Mouse (Mus musculus) lung, embryonic 14.5 days (tissue): ENCODE measurements around the gene Enox1. TPM values are rescaled to one million over a fixed set of nuclear protein-coding genes. Genes with fewer than 3 reads are reported as not detected.

Experiments used
- ATAC-seq: fragments of 200-750 bp; cut with Nextera tagmentation; 2 replicates; pipeline ENCODE4 v1.8.0; 2017; ENCODE audit warnings: mild to moderate bottlenecking, moderate TSS enrichment, moderate library complexity; ENCODE audit not compliant: insufficient read depth
- DNase-seq: peaks from one replicate; pipeline ENCODE4 v3.0.0-alpha.2; 2015
- H3K27ac ChIP-seq: fragments of 300-500 bp; sonication (generic); 2 replicates; pipeline ENCODE4 v1.5.1; 2014; ENCODE audit warnings: low read depth, mild to moderate bottlenecking, moderate library complexity
- H3K27me3 ChIP-seq: fragments of 300-500 bp; sonication (generic); 2 replicates; pipeline ENCODE4 v1.6.1; 2014; ENCODE audit warnings: low read length, control low read depth; ENCODE audit not compliant: insufficient read depth
- H3K36me3 ChIP-seq: fragments of 300-500 bp; sonication (generic); 2 replicates; pipeline ENCODE4 v1.6.1; 2014; ENCODE audit warnings: control low read depth; ENCODE audit not compliant: insufficient read depth
- H3K4me1 ChIP-seq: fragments of 300-500 bp; sonication (generic); 2 replicates; pipeline ENCODE4 v1.6.1; 2014; ENCODE audit warnings: antibody characterized with exemption, control low read depth; ENCODE audit not compliant: insufficient read depth
- H3K4me2 ChIP-seq: fragments of 300-500 bp; sonication (generic); 2 replicates; pipeline ENCODE4 v1.6.1; 2014; ENCODE audit warnings: mild to moderate bottlenecking
- H3K4me3 ChIP-seq: fragments of 300-500 bp; sonication (generic); 2 replicates; pipeline ENCODE4 v1.5.1; 2014; ENCODE audit warnings: low read depth, low read length
- H3K9ac ChIP-seq: fragments of 300-500 bp; sonication (generic); 2 replicates; pipeline ENCODE4 v1.6.1; 2014
- H3K9me3 ChIP-seq: fragments of 300-500 bp; sonication (generic); 2 replicates; pipeline ENCODE4 v1.6.1; 2016; ENCODE audit warnings: low read depth, low read length, control low read depth
- CTCF ChIP-seq: IDR thresholded peaks from 2 replicates; pipeline ENCODE4 v1.5.1; 2016; ENCODE audit warnings: antibody characterized with exemption, low read depth
- WGBS: fragments of 180-500 bp; shearing (Covaris S2); extraction: QIAGEN DNeasy Blood & Tissue Kit; methylation state at CpG from one replicate; pipeline ENCODE4 v1.1.7; 2014; 5-methylcytosine and 5-hydroxymethylcytosine counted together
- polyA plus RNA-seq: library from polyadenylated mRNA; unstranded; fragments of >200 nt; fragmentation: Nextera tagmentation; extraction: Ambion mirVana; gene quantifications from 2 replicates; pipeline ENCODE4 v1.2.1, GENCODE M21; 2014

Enox1 gene
- polyA plus RNA-seq, 1 experiment from 2014 or later, result 2.8 TPM

DNA sequence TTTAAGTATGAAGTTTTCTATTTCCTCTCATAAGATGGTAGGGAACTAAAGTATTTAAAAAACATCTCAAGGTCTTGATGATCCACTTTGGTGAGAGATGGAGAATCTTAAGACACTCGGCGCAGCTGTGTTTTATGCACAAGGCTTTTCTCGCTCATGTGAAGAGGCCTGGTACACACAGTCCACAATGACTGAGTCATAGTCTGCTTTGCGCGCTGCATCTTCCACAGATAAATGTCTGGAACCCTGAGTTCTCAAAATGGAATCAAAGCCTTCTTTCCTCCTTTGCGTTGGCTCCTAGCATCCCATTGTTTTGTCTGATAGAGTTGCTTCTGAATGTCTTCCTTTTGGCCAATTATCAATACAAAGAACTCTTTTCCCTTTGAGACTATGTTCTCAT is 119.0 kb downstream of the Enox1 start:
- H3K4me1 ChIP-seq, result no peaks in the 10 kb centered on the region
- TF ChIP-seq CTCF, result no peak
- H3K9ac ChIP-seq, result no peak overlapping the region
- WGBS, result 93% methylated on average over 6 of the region's 6 CpGs
- no peak overlapping the region for H3K4me3 ChIP-seq
- no peaks in the 10 kb centered on the region for H3K36me3 ChIP-seq
- DNase-seq (no peak), ATAC-seq (no peak)
- no peaks in the 10 kb centered on the region for H3K9me3 ChIP-seq
- H3K4me2 ChIP-seq, result no peak overlapping the region
- no peak overlapping the region for H3K27ac ChIP-seq
- no peaks in the 10 kb centered on the region for H3K27me3 ChIP-seq

DNA sequence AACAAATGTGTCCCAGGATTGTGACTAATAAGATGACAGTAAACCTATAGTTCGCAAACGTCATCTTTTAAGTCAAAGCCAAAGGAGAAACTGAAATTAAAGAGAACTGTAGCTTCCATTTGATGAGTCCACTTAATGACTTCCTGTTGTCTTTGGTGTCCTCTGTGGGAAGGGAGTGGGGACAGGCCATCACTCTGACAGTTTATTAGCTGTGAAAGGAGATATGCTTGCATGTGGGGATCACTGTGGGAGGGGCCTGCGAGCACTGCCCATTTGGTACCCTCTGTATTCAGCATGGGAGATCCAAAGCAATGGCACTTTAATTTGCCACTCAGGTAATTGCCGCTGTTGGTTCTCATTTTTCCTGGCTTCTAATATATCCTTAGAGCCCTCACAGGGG is 122.6 kb downstream of the Enox1 start:
- Histone ChIP-seq H3K4me3 (no peak overlapping the region), H3K9ac (no peak overlapping the region), H3K9me3 (no peaks in the 10 kb centered on the region), H3K27ac (no peak overlapping the region), H3K4me2 (no peak overlapping the region), H3K4me1 (no peaks in the 10 kb centered on the region), H3K27me3 (no peaks in the 10 kb centered on the region), H3K36me3 (no peaks in the 10 kb centered on the region)
- TF ChIP-seq CTCF, result no peak
- no peak for DNase-seq
- 61% methylated on average over 4 of the region's 4 CpGs for WGBS
- no peak for ATAC-seq

DNA sequence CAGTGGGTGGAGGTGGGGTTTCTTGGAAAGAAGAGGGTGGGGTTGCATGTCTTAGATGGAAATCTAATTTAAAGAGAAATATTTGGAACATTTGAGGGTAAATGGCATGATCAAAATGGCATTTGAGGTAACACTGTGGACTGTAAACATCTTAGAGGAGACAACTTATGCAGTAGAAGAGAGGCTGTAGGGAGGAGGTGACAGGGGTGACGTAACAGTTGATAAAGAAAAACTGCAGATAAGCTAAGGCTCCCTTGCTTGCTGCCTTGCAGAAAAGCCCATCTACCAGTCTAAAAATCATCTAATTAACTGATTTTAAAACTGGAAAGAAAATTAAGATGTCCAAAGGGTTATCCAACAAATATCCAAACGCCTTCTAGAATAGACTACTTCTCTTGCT is 123.9 kb downstream of the Enox1 start:
- no peaks in the 10 kb centered on the region for H3K9me3 ChIP-seq
- H3K27ac ChIP-seq, result no peak overlapping the region
- ATAC-seq, result no peak
- TF ChIP-seq CTCF, result no peak
- no peaks in the 10 kb centered on the region for H3K27me3 ChIP-seq
- no peaks in the 10 kb centered on the region for H3K36me3 ChIP-seq
- WGBS, result 67% methylated on average over 2 of the region's 2 CpGs
- DNase-seq, result no peak
- H3K9ac ChIP-seq, result no peak overlapping the region
- H3K4me3 ChIP-seq, result no peak overlapping the region
- no peaks in the 10 kb centered on the region for H3K4me1 ChIP-seq
- no peak overlapping the region for H3K4me2 ChIP-seq

DNA sequence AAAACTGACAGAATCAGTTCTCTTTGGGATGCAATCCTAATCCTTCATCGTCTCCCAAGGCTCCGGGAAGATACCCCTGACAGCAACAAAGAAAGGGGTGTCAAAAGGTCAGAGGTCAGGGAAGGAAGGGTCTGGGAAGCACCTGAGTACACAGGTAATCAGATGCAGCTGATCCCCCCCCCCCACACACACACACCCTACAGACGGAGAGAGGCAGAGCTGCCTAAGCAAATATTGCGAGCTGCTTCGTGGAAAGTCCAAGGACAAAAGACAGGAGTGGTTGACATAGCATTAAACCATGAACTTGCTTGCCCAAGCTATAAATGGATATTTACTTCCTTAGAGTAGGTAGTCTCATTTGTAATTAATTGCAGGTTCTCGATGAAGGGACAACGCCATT is 124.3 kb downstream of the Enox1 start:
- ATAC-seq, result no peak
- Histone ChIP-seq H3K9me3 (no peaks in the 10 kb centered on the region), H3K27ac (no peak overlapping the region), H3K36me3 (no peaks in the 10 kb centered on the region), H3K9ac (no peak overlapping the region), H3K4me2 (no peak overlapping the region), H3K4me1 (no peaks in the 10 kb centered on the region), H3K4me3 (no peak overlapping the region), H3K27me3 (no peaks in the 10 kb centered on the region)
- 53% methylated on average over 7 of the region's 7 CpGs for WGBS
- TF ChIP-seq CTCF, result no peak
- no peak for DNase-seq

DNA sequence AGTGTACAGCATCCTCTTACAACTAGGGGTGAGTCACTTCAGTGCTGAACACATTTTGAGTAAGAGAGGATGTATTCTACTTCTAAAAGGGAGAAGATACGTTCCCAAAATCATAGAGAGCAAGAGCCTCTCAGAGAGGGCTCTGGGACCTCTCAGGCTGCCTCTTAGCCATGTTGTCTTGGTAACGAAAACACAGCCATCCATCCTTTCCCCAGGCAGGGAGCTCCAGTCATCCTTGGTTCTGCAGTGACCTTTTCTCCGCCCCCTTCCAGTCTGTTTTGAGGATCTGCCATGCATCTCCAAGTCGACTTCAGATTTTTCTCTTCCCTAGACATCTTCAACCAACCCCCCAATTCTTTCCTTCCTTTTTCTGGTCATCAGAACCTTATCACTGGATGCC is 127.4 kb downstream of the Enox1 start:
- Histone ChIP-seq H3K36me3 (no peaks in the 10 kb centered on the region), H3K27ac (no peak overlapping the region), H3K4me1 (no peaks in the 10 kb centered on the region), H3K4me2 (no peak overlapping the region), H3K9me3 (no peaks in the 10 kb centered on the region), H3K4me3 (no peak overlapping the region), H3K9ac (no peak overlapping the region), H3K27me3 (no peaks in the 10 kb centered on the region)
- 53% methylated on average over 4 of the region's 4 CpGs for WGBS
- ATAC-seq (no peak), DNase-seq (no peak)
- TF ChIP-seq CTCF, result no peak

DNA sequence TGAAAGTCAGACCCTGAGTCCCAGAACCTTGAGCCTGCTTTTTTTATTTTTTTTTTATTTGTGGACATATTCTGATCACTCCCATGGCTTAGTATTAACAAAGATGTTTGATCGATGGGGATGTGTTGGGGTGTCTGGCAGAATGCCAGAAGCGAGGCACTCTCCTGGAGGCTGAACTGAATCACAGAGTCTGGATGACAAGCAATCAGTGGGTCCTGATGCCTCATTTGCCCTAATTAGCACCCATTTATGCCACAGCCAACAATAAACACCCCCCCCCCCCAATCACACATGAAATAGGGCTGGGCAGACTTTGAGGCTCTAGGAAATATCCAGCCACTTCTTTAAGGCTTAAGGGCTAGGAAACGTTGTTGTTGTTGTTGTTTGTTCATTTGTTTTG is 128.9 kb downstream of the Enox1 start:
- ATAC-seq, result no peak
- H3K4me3 ChIP-seq, result no peak overlapping the region
- WGBS, result 72% methylated on average over 3 of the region's 3 CpGs
- TF ChIP-seq CTCF, result no peak
- no peaks in the 10 kb centered on the region for H3K9me3 ChIP-seq
- H3K4me2 ChIP-seq, result no peak overlapping the region
- H3K27me3 ChIP-seq, result no peaks in the 10 kb centered on the region
- H3K9ac ChIP-seq, result no peak overlapping the region
- no peak for DNase-seq
- H3K36me3 ChIP-seq, result no peaks in the 10 kb centered on the region
- H3K4me1 ChIP-seq, result no peaks in the 10 kb centered on the region
- no peak overlapping the region for H3K27ac ChIP-seq

DNA sequence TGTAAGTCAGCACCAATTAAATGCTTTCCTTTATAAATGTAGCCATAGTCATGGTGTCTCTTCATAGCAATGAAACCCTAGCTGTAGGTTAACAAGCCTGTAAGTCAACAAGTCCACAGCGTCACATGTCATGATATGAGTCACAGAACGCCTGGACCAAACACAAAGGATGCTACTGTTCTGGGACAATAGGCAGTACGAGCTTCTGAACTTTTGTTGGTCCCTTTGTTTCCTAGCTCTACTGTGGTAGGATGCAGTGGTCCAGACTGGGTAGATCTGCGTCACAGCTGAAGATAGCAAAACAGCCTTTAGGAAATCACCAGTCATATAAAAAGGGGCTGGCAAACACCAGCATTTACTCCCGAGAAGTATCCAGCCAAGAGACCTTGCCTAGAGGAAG is 135.2 kb downstream of the Enox1 start:
- TF ChIP-seq CTCF, result no peak
- no peak overlapping the region for H3K4me2 ChIP-seq
- WGBS, result 89% methylated on average over 5 of the region's 5 CpGs
- DNase-seq (no peak), ATAC-seq (no peak)
- no peaks in the 10 kb centered on the region for H3K27me3 ChIP-seq
- H3K4me1 ChIP-seq, result no peaks in the 10 kb centered on the region
- no peak overlapping the region for H3K4me3 ChIP-seq
- no peak overlapping the region for H3K9ac ChIP-seq
- H3K9me3 ChIP-seq, result no peaks in the 10 kb centered on the region
- no peak overlapping the region for H3K27ac ChIP-seq
- H3K36me3 ChIP-seq, result no peaks in the 10 kb centered on the region

DNA sequence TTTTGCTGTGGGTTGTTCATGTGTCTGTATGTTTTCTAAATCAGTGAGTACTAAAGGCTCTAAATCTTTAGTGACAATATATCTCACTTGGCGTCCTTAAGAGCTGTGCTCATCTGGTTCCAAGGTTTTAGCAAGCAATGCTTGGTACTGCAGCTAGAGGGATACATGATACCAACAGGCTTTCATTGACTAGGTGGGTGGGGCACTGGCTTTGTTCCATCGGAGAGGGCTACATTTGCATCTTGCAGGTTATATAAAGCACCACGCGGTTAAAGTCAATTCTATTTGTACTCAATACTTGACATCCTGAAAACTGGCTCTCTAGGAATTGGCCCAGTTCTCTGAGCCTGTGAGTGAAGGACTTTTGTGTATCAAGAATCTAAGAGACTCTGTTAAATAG is 140.5 kb downstream of the Enox1 start:
- 72% methylated on average over 4 of the region's 4 CpGs for WGBS
- Histone ChIP-seq H3K9me3 (no peaks in the 10 kb centered on the region), H3K36me3 (no peaks in the 10 kb centered on the region), H3K4me2 (no peak overlapping the region), H3K4me3 (no peak overlapping the region), H3K9ac (no peak overlapping the region), H3K4me1 (no peaks in the 10 kb centered on the region), H3K27me3 (no peaks in the 10 kb centered on the region), H3K27ac (no peak overlapping the region)
- no peak for DNase-seq
- ATAC-seq, result no peak
- no peak for TF ChIP-seq CTCF
